Mouse (Mus musculus): ENCODE measurements around the gene Hs3st3b1. TPM values are rescaled to one million over a fixed set of nuclear protein-coding genes. Genes with fewer than 3 reads are reported as not detected.

Gene Hs3st3b1
- total RNA-seq, 2 experiments from 2014 or later: 1.6 to 1.9 TPM

GRCm38 (mm10) chr11:63924286-63924930, 2.3 kb upstream of the Hs3st3b1 start:
- intact Hi-C loops (cut with DNase I): loop anchor here (5.0 to 10.0 kb wide), 3 partner anchors 600 to 1043 kb away; no protein-coding TSS in a partner anchor
- no peak for DNase-seq

DNA sequence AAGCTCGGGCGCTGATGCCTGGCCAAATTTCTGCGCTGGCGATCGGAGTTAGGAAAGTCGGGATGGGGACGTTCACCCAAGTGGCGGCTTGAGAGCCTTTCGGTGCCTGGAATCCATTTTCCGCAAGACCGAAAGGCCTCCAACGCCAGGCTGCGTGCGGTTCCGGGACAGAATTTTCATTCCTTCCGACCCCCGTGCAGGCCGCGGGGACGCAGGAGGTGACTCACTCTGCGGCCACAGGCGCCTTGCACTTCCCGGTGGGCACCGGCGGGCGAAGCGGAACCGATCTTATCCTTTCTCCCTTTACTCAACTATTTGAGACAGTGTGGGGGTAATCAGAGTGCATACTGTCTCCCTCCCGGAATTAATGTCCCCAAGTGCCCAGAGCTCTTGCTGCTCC, 1.3 kb upstream of the Hs3st3b1 start:
- no peak for DNase-seq
- intact Hi-C loops (cut with DNase I): loop anchor here (5.0 to 10.0 kb wide), 3 partner anchors 601 to 1044 kb away; no protein-coding TSS in a partner anchor

GRCm38 (mm10) chr11:63921044-63921951, 792 bp downstream of the Hs3st3b1 start:
- intact Hi-C loops (cut with DNase I): loop anchor here (2.0 to 10.0 kb wide), 4 partner anchors 520 to 1046 kb away; no protein-coding TSS in a partner anchor
- DNase-seq: no peak

- intact Hi-C loops (cut with DNase I): loop anchor here (2.0 to 10.0 kb wide), 4 partner anchors 520 to 1047 kb away; no protein-coding TSS in a partner anchor
Measured at GRCm38 (mm10) chr11:63920531-63920930, 1.6 kb downstream of the Hs3st3b1 start.

DNA sequence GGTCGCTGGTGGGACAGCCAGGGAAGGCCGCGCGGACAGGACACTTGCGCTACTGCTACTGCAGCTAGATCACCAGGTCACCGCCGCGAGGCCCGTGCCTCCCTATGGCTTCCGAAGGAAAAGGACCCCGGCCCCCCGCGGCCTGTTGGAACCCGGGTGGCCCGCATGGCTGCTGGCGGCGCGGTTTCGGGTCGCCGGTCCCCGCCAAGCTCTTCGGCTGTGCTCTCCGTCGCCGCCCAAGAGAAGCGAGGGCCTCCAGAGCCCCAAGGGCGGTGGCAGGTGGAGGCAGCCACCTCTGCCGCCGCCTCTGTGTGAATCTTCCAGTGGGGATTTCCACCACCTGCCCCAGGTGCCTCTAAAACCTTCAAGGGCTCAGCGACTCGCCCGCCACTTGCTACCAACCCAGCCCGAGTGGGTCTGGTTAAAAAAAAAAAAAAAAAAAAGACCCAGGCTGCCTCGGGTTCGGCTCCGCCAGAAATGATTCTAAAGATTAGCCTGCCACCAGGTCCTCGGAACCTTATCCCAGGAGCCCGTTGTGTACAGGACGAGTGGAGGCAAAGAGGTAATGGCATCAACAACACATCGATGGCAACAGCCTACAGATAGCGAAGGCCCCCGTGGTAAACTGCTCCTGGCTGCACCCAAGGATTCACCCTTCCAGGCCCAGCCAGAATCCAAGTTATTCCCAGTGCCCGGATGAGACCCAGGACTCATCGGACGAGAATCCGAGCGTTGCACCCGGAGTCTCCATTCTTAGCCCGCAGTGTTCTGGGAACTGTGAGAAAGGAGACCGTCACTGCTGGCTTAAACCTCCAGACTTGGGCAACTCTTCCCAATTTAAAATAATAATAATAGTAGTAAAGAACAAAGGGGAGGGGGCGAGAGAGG, 2.6 kb downstream of the Hs3st3b1 start:
- DNase-seq: no peak
- intact Hi-C loops (cut with DNase I): loop anchor here (2.0 to 10.0 kb wide), 5 partner anchors 515 to 1048 kb away; no protein-coding TSS in a partner anchor

More at GRCm38 (mm10) chr11:63920531-63920930, 1.6 kb downstream of the Hs3st3b1 start:
- peak; percentile 78 for DNase-seq

- intact Hi-C loops (cut with DNase I): loop anchor here (10.0 kb wide), 1 partner anchor 514 kb away; no protein-coding TSS in a partner anchor
- no peak for DNase-seq
Measured at GRCm38 (mm10) chr11:63918321-63919105, 3.6 kb downstream of the Hs3st3b1 start.

DNA sequence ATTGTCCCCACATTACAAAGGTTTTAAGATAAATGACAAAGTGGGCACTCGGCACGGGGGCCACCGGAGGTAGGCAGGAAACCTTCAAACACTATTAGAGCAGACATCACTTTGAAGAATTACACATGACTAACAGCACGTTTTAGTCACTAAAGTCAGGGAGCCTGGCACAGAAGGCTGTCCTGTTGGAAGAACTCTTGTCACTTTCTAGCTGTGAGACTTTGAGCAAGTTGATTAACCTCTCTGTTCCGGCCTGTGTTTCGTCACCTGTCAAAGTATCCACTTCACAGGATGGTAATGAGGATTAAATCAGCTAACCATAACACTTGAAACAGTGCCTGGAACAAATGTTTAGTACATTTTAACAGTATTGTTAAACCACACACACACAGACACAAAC, 4.5 kb downstream of the Hs3st3b1 start:
- intact Hi-C loops (cut with DNase I): loop anchor here (10.0 kb wide), 1 partner anchor 513 kb away; no protein-coding TSS in a partner anchor
- DNase-seq: no peak

- intact Hi-C loops (cut with DNase I): loop anchor here (10.0 kb wide), 1 partner anchor 510 kb away; no protein-coding TSS in a partner anchor
- DNase-seq: peak; percentile 70
Measured at GRCm38 (mm10) chr11:63914388-63914787, 7.7 kb downstream of the Hs3st3b1 start.

DNA sequence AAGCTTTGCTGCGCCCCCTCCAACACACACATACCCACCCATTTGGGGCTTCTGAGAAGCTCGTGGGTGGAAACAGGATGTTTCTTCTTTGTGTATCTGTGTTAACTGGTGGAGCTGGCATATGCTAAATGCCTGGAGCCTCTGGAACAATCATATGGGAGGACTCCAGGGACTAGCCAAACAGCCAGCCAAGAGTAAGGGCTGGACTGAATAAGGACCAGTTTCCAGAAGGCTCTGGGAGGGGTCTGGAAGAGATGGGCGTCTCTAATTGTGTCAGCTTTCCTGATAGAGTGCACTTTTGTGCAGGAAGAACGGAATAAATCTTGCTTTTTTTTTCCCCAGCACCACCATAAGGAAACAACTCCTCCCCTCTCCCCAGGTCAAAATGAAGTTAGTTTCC, 8.2 kb downstream of the Hs3st3b1 start:
- intact Hi-C loops (cut with DNase I): loop anchor here (10.0 kb wide), 1 partner anchor 509 kb away; no protein-coding TSS in a partner anchor
- DNase-seq: no peak

GRCm38 (mm10) chr11:63911001-63911400, 11.1 kb downstream of the Hs3st3b1 start:
- DNase-seq: no peak
- intact Hi-C loops (cut with DNase I): loop anchor here (10.0 kb wide), 1 partner anchor 506 kb away; no protein-coding TSS in a partner anchor

GRCm38 (mm10) chr11:63909961-63910360, 12.1 kb downstream of the Hs3st3b1 start:
- DNase-seq: no peak
- intact Hi-C loops (cut with DNase I): loop anchor here (10.0 kb wide), 1 partner anchor 505 kb away; no protein-coding TSS in a partner anchor

- no peak for DNase-seq
- intact Hi-C loops (cut with DNase I): no loop called here
Measured at GRCm38 (mm10) chr11:63908500-63908899, 13.6 kb downstream of the Hs3st3b1 start.

GRCm38 (mm10) chr11:63906552-63907353, 15.3 kb downstream of the Hs3st3b1 start:
- no peak for DNase-seq
- intact Hi-C loops (cut with DNase I): no loop called here

- intact Hi-C loops (cut with DNase I): no loop called here
- no peak for DNase-seq
Measured at GRCm38 (mm10) chr11:63904787-63905186, 17.3 kb downstream of the Hs3st3b1 start.

- intact Hi-C loops (cut with DNase I): no loop called here
- no peak for DNase-seq
Measured at GRCm38 (mm10) chr11:63898509-63899168, 23.5 kb downstream of the Hs3st3b1 start.

GRCm38 (mm10) chr11:63897856-63898508, 24.1 kb downstream of the Hs3st3b1 start:
- intact Hi-C loops (cut with DNase I): no loop called here

DNA sequence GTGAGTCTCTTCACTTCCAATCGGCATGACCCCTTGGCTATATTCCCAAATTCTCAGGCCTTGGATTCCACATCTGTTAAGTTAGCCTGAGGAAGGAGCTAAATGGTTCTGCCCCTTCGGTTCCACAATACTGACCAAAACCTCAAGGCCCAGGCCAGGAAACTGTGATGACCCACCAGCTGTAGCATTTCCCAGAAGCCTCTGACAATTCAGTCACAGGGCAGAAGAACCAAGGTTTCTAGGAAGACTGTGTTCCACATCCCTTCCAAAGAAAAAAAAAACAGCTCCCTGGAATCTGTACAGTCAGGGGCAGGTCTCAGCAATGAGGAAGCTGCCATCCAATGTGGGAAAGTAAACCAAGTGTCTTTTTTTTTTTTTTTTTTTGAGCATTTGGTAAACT, 25.1 kb downstream of the Hs3st3b1 start:
- intact Hi-C loops (cut with DNase I): no loop called here
- no peak for DNase-seq

More at GRCm38 (mm10) chr11:63897856-63898508, 24.1 kb downstream of the Hs3st3b1 start:
- no peak for DNase-seq

Data from left cerebral cortex, postnatal 4 days (tissue).